Mouse (Mus musculus): ENCODE data around the gene Pdcd4. TPM values are rescaled to one million over a fixed set of nuclear protein-coding genes. Genes with fewer than 3 reads are reported as not detected.

Pdcd4 gene
- polyA plus RNA-seq, 1 experiment from 2014 or later = 101 TPM

DNA sequence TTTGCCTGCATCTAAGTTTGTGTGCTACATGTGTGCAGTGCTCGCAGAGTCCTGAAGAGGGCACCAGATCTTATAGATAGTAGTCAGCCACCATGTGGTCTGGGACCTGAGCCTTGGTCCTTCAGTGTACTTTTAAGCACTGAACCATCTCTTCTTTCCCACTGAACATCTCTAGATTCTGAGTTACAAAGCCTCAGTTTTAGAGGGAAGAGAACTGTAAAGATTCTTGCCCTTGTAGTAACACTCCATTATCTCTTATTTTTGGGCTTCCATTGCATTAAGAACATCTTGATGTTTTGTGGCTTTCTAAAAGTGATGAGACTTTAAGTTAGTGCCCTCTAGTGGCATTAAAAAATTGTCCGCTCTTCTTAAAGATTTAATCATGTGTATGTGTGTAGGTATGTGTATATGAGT is 33.3 kb downstream of the Pdcd4 start:
- POLR2A ChIA-PET = no interaction called here
- in situ Hi-C loops (cut with MboI; ENCODE audit: low pct_unique_long_range_greater_than_20kb) = loop anchor here (25.0 kb wide), 1 partner anchor 538 kb away; the partner anchor contains the start of gene Smndc1
- TF ChIP-seq CTCF (IDR thresholded peaks at IDR 0.05) = peak; percentile 62
- ATAC-seq (no peak), DNase-seq (ENCODE audit: low read depth, low spot score) (no peak)
- H3K27me3 ChIP-seq = no peaks in the 10 kb centered on the region
- CTCF ChIA-PET = interaction anchor here (1.0 to 5.6 kb wide), 9 partner anchors 10 to 277 kb away, joined by 3 to 43 read pairs (median 4); no protein-coding TSS in a partner anchor

DNA sequence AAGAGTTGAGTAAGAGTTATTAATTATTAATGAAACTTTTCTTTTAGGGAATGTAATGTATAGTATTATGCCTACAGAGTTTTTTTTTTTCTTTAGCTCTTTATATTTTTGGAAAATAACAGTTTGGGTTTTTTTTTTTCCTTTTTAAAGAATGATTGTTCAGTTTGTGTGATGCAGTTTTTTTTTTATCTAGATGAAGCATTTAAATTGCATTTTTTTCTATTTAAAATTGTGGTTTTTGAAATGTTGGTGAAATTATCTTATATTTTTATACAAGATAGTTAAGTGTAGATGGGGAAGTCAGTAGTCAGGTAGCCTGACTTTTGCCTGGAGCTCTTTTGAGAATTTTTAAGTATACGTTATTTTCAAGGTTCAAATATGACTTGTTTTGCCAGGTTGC is 34.7 kb downstream of the Pdcd4 start:
- ChIA-PET CTCF (interaction anchor here (1.4 to 5.6 kb wide), 4 partner anchors 10 to 278 kb away, joined by 4 to 43 read pairs (median 15); no protein-coding TSS in a partner anchor), POLR2A (no interaction called here)
- ATAC-seq (no peak), DNase-seq (ENCODE audit: low read depth, low spot score) (no peak)
- in situ Hi-C loops (cut with MboI; ENCODE audit: low pct_unique_long_range_greater_than_20kb) = loop anchor here (25.0 kb wide), 1 partner anchor 539 kb away; the partner anchor contains the start of gene Smndc1
- no peaks in the 10 kb centered on the region for H3K27me3 ChIP-seq
- TF ChIP-seq CTCF (IDR thresholded peaks at IDR 0.05) = no peak

DNA sequence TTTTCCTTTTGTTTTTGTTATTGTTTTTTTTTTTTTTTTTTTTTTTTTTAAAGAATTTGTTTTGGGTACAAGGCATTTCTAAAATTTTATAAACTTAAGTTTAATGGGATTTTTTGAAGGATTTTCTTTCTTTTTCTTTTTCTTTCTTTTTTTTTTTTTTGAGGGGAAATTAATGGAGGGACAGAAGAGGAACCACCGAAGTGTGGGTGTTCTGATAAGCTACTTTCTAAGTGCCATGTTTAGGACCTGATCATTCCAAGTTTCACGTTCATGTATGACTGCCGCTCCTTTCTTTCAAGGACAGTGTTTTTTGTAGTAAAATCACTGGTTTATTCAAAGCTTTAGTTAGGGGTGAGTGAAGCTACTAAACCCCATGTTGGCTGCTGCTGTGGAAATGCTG is 37.2 kb downstream of the Pdcd4 start:
- ChIA-PET POLR2A (interaction anchor here (1.0 to 1.2 kb wide), 2 partner anchors 15 to 161 kb away, joined by 3 read pairs; partner anchors contain the start of gene Shoc2), CTCF (interaction anchor here (0.7 to 1.7 kb wide), 3 partner anchors 13 to 177 kb away, joined by 3 read pairs; no protein-coding TSS in a partner anchor)
- DNase-seq (ENCODE audit: low read depth, low spot score) (no peak), ATAC-seq (no peak)
- no peak for TF ChIP-seq CTCF (IDR thresholded peaks at IDR 0.05)
- H3K27me3 ChIP-seq = no peaks in the 10 kb centered on the region
- in situ Hi-C loops (cut with MboI; ENCODE audit: low pct_unique_long_range_greater_than_20kb) = loop anchor here (25.0 kb wide), 1 partner anchor 542 kb away; the partner anchor contains the start of gene Smndc1

GRCm38 (mm10) chr19:53933050-53933449 is 41.0 kb downstream of the Pdcd4 start:
- ATAC-seq = no peak
- in situ Hi-C loops (cut with MboI; ENCODE audit: low pct_unique_long_range_greater_than_20kb) = loop anchor here (10.0 to 25.0 kb wide), 2 partner anchors 288 to 546 kb away; partner anchors contain the start of gene Smndc1
- no peaks in the 10 kb centered on the region for H3K27me3 ChIP-seq
- CTCF ChIA-PET = interaction anchor here (1.2 to 1.4 kb wide), 2 partner anchors 14 to 170 kb away, joined by 3 to 4 read pairs; no protein-coding TSS in a partner anchor
- POLR2A ChIA-PET = interaction anchor here (1.7 kb wide), 1 partner anchor 10 kb away, joined by 4 read pairs; no protein-coding TSS in a partner anchor
- TF ChIP-seq CTCF (IDR thresholded peaks at IDR 0.05) = no peak
- no peak for DNase-seq (ENCODE audit: low read depth, low spot score)

DNA sequence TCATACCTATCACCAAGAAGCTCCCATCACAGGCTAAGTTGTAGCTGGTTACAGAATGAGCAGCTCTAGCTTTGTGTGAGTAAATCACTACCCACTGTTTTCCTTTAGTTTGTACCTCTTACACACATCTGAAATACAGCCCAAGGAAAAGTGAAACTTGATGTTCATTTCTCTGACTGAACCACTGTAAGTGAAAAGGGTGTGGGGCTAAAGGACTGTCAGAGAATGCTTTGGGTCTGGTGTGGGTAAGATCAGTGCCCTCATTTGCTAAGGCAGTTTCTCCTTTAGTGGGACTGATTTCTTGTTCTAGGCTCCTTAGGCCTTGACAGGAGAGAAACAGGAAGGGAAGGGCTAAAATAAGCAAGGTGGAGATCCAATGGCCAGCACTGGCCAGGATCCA is 42.0 kb downstream of the Pdcd4 start:
- in situ Hi-C loops (cut with MboI; ENCODE audit: low pct_unique_long_range_greater_than_20kb) = loop anchor here (10.0 to 25.0 kb wide), 2 partner anchors 289 to 547 kb away; partner anchors contain the start of gene Smndc1
- CTCF ChIA-PET = interaction anchor here (1.2 to 6.4 kb wide), 3 partner anchors 9 to 165 kb away, joined by 3 to 26 read pairs (median 4); no protein-coding TSS in a partner anchor
- POLR2A ChIA-PET = interaction anchor here (1.7 kb wide), 1 partner anchor 9 kb away, joined by 4 read pairs; no protein-coding TSS in a partner anchor
- no peak for TF ChIP-seq CTCF (IDR thresholded peaks at IDR 0.05)
- DNase-seq (ENCODE audit: low read depth, low spot score) = no peak
- ATAC-seq = no peak
- H3K27me3 ChIP-seq = no peaks in the 10 kb centered on the region

- TF ChIP-seq CTCF (IDR thresholded peaks at IDR 0.05) = no peak
- in situ Hi-C loops (cut with MboI; ENCODE audit: low pct_unique_long_range_greater_than_20kb) = loop anchor here (10.0 to 25.0 kb wide), 2 partner anchors 295 to 552 kb away; partner anchors contain the start of gene Smndc1
- ATAC-seq = no peak
- DNase-seq (ENCODE audit: low read depth, low spot score) = no peak
- no peaks in the 10 kb centered on the region for H3K27me3 ChIP-seq
- ChIA-PET POLR2A (no interaction called here), CTCF (interaction anchor here (6.4 kb wide), 1 partner anchor 15 kb away, joined by 26 read pairs; no protein-coding TSS in a partner anchor)
These were observed 47.4 kb downstream of the Pdcd4 start for GRCm38 (mm10) chr19:53939467-53939866.

GRCm38 (mm10) chr19:53941139-53941538 is 49.1 kb downstream of the Pdcd4 start:
- CTCF ChIA-PET = interaction anchor here (1.1 to 3.0 kb wide), 3 partner anchors 12 to 200 kb away, joined by 3 to 11 read pairs (median 3); no protein-coding TSS in a partner anchor
- POLR2A ChIA-PET = interaction anchor here (0.6 to 0.9 kb wide), 2 partner anchors 17 to 84 kb away, joined by 3 read pairs; no protein-coding TSS in a partner anchor
- in situ Hi-C loops (cut with MboI; ENCODE audit: low pct_unique_long_range_greater_than_20kb) = loop anchor here (10.0 to 25.0 kb wide), 2 partner anchors 554 to 1124 kb away; partner anchors contain the start of gene Smndc1
- H3K27me3 ChIP-seq = no peaks in the 10 kb centered on the region
- DNase-seq (ENCODE audit: low read depth, low spot score) = no peak
- TF ChIP-seq CTCF (IDR thresholded peaks at IDR 0.05) = no peak
- ATAC-seq = no peak

DNA sequence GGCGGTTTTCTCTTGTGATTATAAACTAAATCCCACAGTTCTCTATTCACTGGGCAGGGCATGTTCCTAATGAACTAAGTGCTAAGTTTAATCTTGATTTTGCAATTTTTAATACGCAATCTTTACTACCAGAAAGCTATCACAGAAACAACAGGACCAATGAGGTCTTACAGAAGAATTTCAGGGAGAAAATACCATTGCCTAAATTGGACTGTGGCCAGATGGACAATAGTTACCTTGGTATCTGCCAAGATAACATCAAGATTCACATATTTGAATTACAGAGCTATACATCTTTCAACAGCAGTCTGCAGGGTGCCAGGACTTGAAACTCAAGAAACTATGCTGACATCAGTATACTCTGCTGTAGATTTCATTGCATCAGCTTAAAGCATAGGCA is 50.3 kb downstream of the Pdcd4 start:
- ChIA-PET CTCF (interaction anchor here (0.8 to 3.0 kb wide), 6 partner anchors 11 to 174 kb away, joined by 3 to 11 read pairs (median 4); no protein-coding TSS in a partner anchor), POLR2A (interaction anchor here (0.6 kb wide), 1 partner anchor 74 kb away, joined by 3 read pairs; no protein-coding TSS in a partner anchor)
- DNase-seq (ENCODE audit: low read depth, low spot score) (no peak), ATAC-seq (no peak)
- TF ChIP-seq CTCF (IDR thresholded peaks at IDR 0.05) = no peak
- in situ Hi-C loops (cut with MboI; ENCODE audit: low pct_unique_long_range_greater_than_20kb) = loop anchor here (10.0 to 25.0 kb wide), 2 partner anchors 555 to 1122 kb away; partner anchors contain the start of gene Smndc1
- H3K27me3 ChIP-seq = no peaks in the 10 kb centered on the region

- CTCF ChIA-PET = interaction anchor here (0.6 to 3.0 kb wide), 5 partner anchors 97 to 1117 kb away, joined by 3 to 11 read pairs (median 3); no protein-coding TSS in a partner anchor
- in situ Hi-C loops (cut with MboI; ENCODE audit: low pct_unique_long_range_greater_than_20kb) = loop anchor here (10.0 to 25.0 kb wide), 2 partner anchors 557 to 1121 kb away; partner anchors contain the start of gene Smndc1
- POLR2A ChIA-PET = interaction anchor here (0.6 to 1.0 kb wide), 2 partner anchors 11 to 15 kb away, joined by 3 to 4 read pairs; no protein-coding TSS in a partner anchor
- ATAC-seq = peak; percentile 93
- H3K27me3 ChIP-seq = no peaks in the 10 kb centered on the region
- no peak for TF ChIP-seq CTCF (IDR thresholded peaks at IDR 0.05)
- DNase-seq (ENCODE audit: low read depth, low spot score) = peak; percentile 98
These were observed 52.1 kb downstream of the Pdcd4 start, which contains the start of the genes Shoc2 and Bbip1 for GRCm38 (mm10) chr19:53943802-53944785. Gene Shoc2 (plus strand): TSS chr19:53944306. Gene Bbip1 (minus strand): TSS chr19:53944627.
